Mouse (Mus musculus) B cell, adult 2 months (primary cell): ENCODE data around the gene Olfr213.
"Not testable (repeated sequence)": the region's sequence is repeated elsewhere in the genome, so short reads cannot be mapped to it uniquely, and the experiment has no call there.

Experiments used
- DNase-seq, 2 experiments: peaks; one replicate each; pipeline ENCODE4 v3.0.0; 2022

The Olfr213 gene

DNA sequence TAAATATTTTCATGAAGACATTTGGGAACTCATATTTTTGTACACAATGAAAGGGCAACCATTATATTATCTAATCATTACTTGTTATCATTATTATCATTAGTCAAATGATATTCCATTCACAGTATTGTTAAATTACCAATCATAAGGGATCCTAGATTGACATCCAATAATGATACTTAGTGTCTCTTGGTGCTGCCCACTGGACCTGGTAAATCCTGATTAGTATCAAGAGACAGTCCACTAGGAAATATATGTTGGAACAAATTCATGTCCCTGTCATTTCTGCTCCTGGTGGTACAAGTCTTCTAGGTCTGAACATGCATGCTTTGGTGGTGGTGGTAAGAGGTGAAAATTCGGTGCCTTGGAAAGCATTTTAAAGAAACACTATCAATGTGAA, at the start of gene Olfr213:
Gene Olfr213 (plus strand): TSS at position 301 of the 400 bp plus-strand sequence.
- no peak for DNase-seq

DNA sequence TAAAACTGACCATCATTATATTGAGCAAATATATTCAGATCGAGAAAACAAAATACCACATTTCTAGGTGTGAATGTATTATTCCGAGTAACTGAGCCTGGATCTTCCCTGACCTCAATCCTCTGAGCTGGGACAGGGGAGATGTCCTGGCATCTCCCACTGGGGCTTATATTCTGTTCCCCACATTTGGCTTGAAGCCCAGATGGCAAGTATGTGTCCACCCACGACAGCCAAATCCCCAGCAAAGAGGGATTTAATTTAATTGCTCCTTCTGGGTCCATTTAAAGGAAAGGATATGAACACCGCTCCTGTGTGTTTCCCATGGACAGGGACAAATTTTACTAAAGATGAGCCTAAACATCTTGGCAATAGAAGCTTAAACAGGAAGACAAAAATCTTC, 49.5 kb upstream of the Olfr213 start, which contains the start of gene Olfr211:
Gene Olfr211 (plus strand): TSS at position 301 of the 400 bp plus-strand sequence.
- DNase-seq = no peak

DNA sequence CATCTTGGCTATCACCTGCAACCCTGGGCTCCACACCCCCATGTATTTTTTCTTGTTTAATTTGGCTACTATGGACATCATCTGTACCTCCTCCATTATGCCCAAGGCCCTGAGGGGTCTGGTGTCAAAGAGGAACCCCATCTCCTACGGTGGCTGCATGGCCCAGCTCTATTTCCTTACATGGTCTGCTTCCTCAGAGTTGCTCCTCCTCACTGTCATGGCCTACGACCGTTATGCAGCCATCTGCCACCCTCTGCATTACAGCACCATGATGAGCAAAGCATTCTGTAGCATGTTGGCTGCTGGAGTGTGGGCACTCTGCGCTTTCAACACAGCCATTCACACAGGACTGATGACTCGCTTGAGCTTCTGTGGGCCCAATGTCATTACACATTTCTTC, 44.5 kb upstream of the Olfr213 start:
- DNase-seq = no peak

DNA sequence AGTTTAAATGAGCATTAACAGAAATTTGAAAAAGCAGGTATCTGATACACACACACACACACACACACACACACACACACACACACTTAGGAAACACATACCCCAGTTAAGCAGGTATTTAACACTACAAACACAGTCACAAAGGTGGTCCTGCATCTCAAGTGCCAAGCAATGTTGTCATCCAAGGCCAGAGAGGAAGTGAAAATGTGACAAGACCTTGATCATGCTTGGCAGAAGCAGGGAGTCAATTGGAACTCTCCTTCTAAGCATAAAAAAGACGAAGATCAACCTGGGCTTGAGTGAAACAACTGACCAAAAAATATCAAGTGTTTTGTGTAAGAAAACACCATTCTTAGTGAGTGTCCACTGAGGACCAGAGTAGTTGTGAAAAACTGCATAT, 42.3 kb upstream of the Olfr213 start:
- no peak for DNase-seq

DNA sequence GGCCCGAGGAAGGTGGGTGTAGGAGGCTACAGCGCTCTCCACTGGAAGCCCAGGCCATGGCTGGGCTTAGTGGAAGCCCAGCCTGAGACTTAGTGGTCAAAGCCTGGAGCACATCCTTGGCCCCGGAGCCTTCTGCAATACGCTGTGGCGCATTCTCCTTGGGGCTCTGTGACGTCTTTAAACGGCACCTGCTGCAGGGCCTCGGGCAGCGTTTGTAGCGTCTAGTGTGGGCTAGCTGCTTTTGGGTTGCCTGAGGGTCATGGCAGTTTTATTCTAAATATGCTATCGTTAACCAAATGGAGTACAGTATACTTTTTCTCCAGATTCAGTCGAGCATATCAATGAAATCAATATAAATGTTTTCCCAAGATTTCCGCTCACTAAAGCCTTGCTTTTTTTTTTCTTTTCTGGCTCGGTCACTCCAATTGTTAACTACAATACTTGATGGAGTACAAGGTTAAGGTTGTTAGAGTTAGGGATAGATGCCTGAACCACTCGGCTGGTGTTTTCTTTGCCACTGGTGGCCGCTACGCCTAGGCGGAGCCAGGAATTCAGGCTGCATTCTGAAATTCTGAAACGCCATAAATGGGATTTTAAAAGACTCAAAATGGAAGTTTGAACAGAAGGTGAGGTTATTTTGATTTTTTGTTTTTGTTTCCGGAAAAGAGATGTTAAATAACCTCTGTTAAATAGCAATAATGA, 31.8 kb upstream of the Olfr213 start, which contains the start of gene Olfr212:
Gene Olfr212 (plus strand): TSS at position 215 of the 702 bp plus-strand sequence.
- DNase-seq = not testable (repeated sequence)

DNA sequence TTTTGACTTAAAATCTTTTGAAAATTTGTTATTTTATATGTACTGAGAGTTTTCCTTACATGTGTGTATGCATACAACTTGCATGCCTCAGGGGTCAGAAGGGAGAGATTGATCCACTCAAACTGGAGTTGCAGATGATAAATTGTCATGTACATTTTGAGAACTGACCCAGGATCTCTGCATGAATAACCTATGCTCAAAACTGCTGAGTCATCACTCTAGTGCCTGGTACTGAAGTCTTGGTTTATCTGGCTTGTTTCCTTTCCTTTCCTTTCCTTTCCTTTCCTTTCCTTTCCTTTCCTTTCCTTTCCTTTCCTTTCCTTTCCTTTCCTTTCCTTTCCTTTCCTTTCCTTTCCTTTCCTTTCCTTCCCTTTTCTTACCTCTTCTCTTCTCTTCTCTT, 23.4 kb upstream of the Olfr213 start:
- no peak for DNase-seq

DNA sequence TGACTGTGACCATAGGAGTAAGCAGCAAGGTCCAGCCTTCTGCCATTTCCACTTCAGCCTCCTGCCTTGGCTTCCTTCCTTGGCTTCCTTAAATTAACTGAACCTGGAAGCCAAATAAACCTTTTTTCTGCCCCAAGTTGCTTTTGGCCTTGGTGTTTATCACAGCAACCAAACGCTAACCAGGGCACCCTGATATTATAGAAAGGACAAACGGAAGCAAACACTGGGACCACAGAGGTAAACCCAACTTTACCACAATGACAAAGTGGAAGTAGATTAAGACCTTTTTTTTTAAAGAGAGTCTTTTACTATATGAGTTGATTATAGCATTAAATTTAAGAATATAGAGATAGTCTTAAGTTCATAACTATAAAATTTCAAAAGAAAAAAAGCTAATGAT, 4.2 kb downstream of the Olfr213 start:
- DNase-seq = no peak

DNA sequence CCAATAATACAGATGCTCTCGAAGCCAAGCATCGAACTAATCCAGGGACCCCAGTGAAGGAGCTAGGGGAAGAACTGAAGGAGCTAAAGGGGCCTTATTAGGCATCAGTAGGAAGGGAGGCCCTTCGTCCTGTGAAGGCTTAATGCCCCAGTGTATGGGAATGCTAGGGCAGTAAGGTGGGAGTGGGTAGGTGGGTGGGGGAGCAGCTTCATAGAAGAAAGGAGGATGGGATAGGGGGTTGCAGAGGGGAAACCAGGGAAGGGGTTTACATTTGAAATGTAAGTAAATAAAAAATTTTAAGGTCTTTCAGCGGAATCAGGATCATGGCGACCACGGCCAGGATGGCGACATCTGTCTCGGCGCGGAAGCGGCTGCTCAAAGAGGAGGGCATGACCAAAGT, 12.6 kb downstream of the Olfr213 start, which contains the start of gene Gm5580:
Gene Gm5580 (plus strand): TSS at position 301 of the 400 bp plus-strand sequence.
- not testable (repeated sequence) for DNase-seq

DNA sequence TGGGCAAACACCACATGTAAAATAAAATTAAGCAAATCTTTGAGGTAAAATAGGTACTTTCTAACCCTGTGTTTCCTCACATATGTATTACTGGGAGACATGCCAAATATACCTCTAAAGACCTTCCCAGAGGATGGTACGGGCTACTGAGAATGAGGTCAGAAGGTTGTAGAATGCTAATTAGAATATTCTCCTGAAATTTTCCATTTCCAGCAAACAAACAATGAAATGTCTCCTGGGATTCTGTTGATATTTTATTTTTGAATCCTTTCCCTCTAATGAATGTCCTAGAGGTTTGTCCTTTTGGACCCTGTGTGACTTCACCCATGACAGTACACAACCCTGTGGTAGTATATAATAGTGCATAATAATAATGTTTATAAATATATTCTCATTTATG, 15.7 kb downstream of the Olfr213 start, which contains the start of gene Olfr214:
Gene Olfr214 (plus strand): TSS at position 301 of the 400 bp plus-strand sequence.
- DNase-seq = no peak

DNA sequence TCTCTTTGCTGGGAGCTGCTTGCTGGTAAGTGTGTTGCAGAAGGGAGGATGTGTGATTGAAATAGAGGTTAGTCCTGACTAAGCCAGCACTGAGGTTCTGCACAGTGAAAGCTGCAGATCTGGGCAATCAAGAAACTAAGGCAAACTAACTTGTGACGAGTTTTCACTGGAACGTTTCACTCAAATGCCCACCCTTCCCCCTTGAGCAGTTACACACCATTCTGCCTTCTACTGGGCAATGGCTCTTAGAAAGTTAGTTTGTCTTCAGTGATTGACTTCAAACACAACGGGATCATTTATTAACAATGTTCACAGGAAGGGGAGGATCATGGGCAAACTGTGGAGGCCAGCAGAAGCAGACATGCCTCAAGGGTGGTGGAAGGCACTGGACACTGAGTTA, 16.7 kb downstream of the Olfr213 start:
- no peak for DNase-seq

DNA sequence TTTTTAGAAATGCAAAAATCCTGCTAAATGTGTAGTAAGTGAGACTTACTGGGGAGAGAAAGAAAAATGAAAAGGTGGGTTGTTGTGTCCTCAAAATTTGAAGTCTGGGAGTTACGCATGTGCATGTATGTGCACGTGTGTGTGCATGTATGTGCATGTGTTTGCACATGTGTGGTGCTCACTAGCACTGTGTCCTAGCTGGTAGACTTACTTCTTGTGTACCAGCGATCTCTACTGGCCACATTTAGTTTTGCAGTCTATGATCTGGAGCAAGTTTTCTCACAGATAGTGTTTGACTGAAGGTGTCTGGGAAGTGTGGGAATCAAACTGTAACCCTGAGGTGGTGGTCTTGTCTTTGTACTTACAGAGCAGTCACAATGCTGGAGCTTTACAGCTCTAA, 31.6 kb downstream of the Olfr213 start:
- DNase-seq = peak in 1 of 2 experiments; percentile 21

DNA sequence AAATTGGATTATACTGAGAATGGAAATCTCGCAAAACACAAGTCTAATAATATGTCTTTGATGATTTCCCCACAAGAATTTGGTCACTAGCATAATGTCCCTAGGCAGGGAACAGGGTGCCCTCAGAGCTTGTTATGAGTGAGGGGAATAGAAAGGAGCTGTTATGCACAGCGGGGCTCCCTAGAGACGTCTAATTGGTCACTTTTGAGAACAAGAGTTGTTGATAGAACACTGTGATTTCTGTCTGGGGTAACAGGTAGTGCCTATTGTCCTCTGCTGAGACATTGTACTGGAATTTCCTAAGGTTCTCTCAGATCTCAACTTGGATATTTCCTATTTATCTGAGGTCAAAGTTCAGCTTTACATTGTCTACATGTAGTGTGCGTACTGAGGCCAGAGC, 45.8 kb downstream of the Olfr213 start, which contains the start of gene Olfr215:
Gene Olfr215 (minus strand): TSS at position 101 of the 400 bp plus-strand sequence.
- DNase-seq = no peak
